Mouse (Mus musculus) heart, postnatal 4 days (tissue): ENCODE results near the gene Chml. TPM values are rescaled to one million over a fixed set of nuclear protein-coding genes. Genes with fewer than 3 reads are reported as not detected.

Experiments
- DNase-seq: peaks from one replicate; pipeline ENCODE4 v3.0.0; 2021
- total RNA-seq, 2 experiments: library from RNA; stranded (reverse); gene quantifications; 2 replicates each; pipeline ENCODE4 v1.2.3; 2021

The Chml gene
- total RNA-seq, 2 experiments from 2014 or later = 19.3 to 19.4 TPM

- no peak for DNase-seq
These were observed 44.1 kb downstream of the Chml start for GRCm38 (mm10) chr1:175648615-175649014.

- no peak for DNase-seq
These were observed 45.7 kb downstream of the Chml start for GRCm38 (mm10) chr1:175646952-175647351.

- no peak for DNase-seq
These were observed 49.0 kb downstream of the Chml start for GRCm38 (mm10) chr1:175643496-175644265.

DNA sequence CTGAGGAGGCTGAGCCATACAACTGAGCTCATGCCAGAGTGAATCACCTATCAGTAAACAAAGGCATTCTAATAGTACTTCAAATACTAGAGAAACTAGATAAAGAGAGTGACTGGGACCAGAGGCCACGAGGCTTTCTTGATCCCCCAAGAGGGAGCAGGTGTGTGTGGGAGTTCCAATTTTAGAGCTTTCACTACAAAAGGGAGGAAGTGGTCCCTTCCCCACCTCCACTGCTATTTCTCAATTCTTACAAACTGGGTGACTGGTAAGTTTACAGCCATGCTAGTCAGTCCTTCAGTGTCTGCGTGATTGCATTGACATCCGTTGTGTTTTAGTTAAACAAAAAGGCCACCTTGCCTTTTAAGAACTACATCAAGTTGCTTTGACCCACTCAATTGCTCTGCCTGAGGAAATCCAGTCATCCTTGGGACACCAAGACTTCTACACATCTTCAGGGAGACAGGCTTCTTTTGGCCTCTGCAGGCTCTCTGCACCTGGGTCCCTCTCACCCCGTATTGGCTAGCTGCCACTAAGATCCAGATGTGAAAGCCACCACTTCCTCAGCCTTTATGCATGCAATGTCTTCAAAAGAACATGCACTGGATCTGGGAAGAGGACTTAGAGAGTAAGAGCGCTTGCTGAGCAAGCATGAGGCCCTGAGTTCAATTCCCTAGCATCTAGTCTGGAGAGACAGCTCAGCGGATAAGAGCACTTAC is 52.1 kb downstream of the Chml start:
- DNase-seq = no peak

DNA sequence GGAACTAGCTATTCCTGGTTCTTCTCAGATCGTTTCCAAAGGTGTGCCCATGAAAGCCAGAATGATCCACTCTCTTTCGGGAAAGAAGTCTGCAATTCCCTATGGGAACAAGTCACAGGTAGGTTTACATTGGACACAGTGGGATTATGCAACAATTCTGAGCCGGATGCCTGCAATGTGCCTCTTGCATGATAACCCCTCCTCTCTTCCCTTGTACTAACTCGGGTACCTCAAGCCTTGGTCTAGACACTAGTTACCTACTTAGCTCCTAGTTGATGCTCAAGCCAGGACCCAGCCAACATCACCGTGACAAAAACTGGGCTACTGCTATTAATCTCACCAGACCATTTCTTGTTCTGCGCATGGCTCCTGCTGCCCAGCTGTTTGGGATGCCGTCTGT is 53.6 kb downstream of the Chml start:
- DNase-seq = no peak

- DNase-seq = no peak
These were observed 55.0 kb downstream of the Chml start for GRCm38 (mm10) chr1:175637677-175638076.

DNA sequence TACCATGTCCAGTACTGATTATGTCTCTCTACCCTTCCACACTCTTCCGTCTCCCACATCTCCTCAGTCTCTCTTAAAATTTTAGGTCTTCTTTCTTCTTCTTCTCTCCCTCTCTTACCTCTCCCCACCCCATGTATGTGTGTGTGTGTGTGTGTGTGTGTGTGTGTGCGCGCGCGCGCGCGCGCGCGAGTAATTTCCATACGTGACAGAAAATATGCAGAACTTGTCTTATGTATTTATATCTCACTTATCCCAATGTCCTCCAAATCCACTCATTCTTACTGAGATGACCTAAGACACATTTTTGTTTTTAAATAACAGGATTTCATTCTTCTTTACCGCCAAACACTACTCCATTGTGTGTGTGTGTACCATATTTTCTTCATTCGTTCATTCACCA is 60.2 kb downstream of the Chml start:
- DNase-seq = no peak

Other genes starting within 250 kb of the Chml start
- 1 to 10 TPM; 1.5 to 2.0 TPM for gene Rgs7, start 200.4 kb downstream of the Chml start, total RNA-seq
- gene Kmo, start 72.5 kb downstream of the Chml start, total RNA-seq = not detected
- gene Fh1, start 67.3 kb downstream of the Chml start, total RNA-seq = 100 to 1,000 TPM; 428 to 435 TPM
- gene Opn3, start 125 bp downstream of the Chml start, total RNA-seq = 10 to 100 TPM in 1 of 2 experiments, 1 to 10 TPM in 1; 9.5 to 11.3 TPM
- gene Wdr64, start 5.7 kb upstream of the Chml start, total RNA-seq = not detected
- gene Exo1, start 187.7 kb upstream of the Chml start, total RNA-seq = 10 to 100 TPM; 10.2 to 14.5 TPM
- not detected for gene Gm38100, start 227.4 kb upstream of the Chml start, total RNA-seq